Mouse (Mus musculus) gastrocnemius, postnatal 10 days (tissue): ENCODE results near the gene Amz2. TPM values are rescaled to one million over a fixed set of nuclear protein-coding genes. Genes with fewer than 3 reads are reported as not detected.

Experiments
- DNase-seq: peaks from one replicate; pipeline ENCODE4 v3.0.0; 2021; ENCODE audit warnings: mixed read lengths
- total RNA-seq, 2 experiments: library from RNA; stranded (reverse); gene quantifications; 2 replicates each; pipeline ENCODE4 v1.2.3; 2021

Amz2 gene
- total RNA-seq, 2 experiments from 2014 or later, result 48.8 to 49.5 TPM

DNA sequence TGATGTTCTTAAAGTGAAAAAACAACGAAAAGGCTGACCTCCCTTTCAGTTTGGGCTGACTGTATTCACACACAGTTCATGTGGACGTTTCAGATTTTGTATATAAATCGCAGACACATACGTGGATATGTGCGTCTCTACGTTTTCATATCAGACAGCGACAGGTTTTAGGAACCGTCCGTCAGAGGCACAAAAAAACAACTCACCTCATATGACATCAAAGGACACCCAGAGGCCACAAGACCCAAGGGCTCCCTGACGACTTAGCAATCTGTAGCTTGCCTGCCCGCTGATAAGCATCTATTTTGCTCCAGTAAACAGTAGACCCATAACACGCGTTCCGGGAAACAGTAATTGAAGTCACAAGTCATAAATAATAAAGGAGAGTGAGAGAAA, 5.2 kb upstream of the Amz2 start:
- DNase-seq, result no peak

DNA sequence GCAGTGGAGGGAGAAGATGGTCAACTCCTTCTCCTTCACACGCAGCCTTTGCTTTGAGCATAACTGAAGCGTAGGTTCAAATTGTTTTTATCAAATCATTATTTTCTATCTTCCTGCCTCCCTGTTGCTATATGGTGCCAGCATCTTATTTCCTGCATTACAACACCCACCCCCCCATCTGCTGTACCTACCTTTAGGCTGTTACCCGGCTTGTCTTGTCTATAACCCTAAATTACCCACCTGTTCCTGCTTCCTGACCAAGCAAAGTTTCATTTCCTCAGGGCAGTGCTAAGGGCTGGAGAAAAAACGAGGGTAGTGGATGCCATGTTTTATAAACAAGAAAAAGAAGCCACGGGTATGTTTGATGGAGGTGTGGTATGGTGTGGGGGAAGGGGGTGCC, 4.5 kb upstream of the Amz2 start:
- DNase-seq, result no peak

DNA sequence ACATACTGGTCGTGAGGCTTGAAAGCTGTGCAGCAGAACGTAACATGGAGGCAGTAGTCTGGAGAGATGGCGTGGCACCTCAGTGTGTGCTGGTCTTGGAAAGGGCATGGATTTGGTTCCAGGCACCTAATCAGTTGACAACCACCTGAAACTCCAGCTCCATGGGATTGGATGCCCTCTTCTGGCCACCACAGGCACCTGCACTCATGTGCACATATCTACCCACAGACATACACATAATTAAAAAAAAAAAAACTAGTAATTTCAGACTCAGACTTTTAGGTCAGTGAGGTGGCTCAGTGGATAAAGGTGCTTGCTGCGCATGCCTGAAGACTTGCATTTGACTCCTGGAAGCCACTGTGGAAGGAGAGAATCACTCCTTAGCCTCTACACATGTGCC, 3.5 kb upstream of the Amz2 start:
- DNase-seq, result no peak

DNA sequence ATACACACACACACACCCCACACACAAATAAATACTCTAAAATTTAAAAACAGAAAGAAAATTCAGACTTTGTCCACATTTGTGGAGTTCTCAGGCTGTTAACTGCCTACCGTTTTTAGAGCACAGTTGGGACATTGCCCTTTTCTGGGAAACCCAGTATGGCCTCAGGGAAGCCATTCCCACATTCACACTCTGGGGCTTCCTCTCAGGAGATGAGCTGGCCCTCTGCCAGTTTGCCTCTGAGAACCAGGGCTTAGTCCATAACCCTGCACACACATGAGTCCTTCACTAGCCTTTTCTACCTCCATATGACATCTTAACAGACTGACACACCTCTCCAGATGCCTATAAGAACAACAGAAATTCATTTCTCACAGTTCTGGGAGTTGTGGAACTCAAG, 2.5 kb upstream of the Amz2 start:
- peak; percentile 17 for DNase-seq

DNA sequence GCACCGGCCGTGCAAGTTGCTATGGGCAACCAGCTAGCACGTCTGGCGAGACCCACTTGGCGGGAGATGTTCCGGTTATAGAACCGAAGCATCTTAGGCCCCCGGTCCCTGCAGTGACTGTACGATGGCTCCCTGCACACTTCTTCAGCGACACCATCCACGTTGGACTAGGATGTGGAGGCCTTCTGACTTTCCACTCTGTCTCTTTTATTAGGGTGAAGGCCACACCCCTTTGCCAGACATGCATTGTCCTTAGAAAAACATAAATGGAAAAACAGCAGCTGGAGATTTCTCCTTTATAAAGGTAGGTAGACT, 483 bp downstream of the Amz2 start:
- no peak for DNase-seq

DNA sequence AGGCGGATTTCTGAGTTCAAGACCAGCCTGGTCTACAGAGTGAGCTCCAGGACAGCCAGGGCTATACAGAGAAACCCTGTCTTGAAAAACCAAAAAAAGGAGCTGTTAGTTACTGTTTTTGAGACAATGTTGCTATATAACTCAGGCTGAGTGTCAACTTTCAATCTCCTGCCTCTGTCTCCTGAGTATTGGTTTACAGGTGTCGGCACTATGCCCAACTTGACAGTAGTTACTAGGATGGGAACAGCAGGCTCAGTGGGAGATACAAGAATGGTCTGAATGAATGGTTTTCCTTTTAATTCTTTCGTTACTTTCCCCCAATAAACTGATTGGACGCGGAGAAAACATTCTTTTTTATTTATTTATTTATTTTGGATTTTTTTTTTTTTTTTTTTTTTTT, 1.6 kb downstream of the Amz2 start:
- DNase-seq, result no peak

DNA sequence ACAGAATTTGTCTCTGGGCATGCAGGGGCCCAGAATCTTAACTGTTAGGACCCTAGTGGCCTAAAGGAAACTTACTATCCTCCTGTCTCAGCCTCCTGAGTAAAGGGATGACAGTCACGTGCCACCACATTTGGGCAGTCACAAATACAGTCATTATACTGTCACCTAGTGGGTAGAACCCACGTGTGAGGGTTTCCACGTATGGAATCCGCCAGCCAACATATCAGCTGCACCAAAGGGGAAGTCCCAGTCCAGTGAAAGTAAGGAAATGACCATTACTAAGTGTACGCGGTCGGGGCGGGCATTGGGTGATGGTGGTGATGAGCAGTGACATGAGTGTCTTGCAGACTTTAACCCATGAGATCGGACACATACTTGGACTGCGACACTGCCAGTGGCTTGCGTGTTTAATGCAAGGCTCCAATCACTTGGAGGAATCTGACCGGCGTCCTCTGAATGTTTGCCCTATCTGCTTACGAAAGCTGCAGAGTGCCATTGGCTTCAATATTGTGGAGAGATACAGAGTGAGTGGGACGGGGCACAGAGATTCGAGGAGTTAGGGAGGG, 8.6 kb downstream of the Amz2 start:
- DNase-seq, result no peak

DNA sequence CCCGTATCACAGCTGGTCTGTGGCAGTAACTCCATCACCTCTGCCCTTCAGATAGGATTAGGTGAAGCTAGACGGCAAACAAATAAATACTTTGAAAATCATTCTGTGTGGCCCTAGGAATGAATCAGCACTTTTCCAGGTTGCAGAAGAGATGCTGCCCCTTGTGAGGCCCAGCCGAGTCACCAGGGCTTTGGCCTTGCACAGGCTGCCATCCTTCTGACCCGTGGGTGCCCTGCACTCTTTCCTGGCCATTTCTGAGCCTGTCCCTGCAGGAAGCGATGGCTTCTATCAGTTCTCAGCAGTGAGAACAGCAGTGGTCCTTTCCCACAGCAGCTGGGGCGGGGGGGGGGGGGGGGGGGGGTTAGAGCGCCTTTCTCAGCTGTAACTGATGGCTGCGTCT, 11.1 kb downstream of the Amz2 start:
- no peak for DNase-seq

DNA sequence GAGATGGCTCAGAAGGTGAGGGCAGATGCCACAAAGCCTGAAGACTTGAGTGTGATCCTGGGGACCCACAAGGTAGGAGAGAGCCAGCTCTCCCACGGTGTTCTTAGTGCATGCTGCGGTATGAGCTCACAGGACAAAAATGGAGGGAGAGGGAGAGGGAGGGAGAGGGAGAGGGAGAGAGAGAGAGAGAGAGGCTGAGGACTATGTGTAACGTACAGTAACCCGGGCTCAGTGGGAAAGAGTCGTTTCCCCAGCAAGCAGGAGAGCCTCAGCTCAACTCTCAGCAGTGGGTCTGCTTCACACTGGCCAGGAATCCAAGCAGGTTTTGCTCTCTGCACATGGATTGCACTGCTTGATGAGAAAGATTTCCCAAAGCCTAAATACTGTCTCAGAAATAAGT, 13.5 kb downstream of the Amz2 start:
- no peak for DNase-seq

DNA sequence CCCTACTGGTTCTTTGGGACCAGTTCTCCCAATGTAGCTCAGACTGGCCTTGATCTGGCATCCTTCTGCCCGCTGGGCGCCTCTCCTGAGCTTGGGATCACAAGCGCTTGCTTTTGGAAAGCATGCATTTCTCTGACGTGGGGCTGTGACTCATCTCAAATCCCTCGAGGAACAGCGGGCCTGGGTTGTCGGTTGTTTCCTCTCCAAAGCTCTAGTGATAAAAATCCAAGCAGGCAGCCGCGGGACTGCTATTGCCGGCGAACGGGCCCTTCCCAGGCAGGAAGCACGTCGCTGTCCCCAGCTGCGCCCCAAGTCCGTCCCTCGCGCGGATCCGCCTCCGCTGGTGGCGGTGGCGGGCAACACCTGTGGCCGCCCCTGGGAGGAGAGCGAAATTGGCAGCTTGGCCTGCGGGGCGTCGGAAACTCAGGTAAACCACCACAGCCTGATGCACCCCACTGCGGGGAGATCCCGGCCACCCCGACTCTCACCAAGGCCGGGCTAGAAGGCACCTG, 14.1 kb downstream of the Amz2 start:
- DNase-seq, result peak; percentile 72

DNA sequence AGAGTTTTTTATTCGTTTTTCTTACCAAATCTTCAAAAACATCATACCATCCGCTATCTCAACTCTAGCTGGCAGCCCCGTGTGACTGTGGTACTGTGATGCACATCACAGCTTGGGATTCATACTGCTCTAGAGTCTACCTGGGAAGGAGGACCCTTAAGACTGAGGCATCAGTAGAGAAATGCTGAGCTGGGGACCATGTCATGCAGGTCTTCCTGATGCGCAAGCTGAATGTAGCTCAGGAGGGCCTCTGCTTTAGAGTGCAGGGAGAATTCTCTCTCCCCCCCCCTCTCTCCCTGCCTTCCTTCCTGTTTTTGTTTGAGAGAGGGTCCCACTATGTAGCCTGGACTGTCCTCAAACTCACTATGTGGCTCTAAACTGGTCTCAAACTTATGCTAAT, 14.9 kb downstream of the Amz2 start:
- no peak for DNase-seq

DNA sequence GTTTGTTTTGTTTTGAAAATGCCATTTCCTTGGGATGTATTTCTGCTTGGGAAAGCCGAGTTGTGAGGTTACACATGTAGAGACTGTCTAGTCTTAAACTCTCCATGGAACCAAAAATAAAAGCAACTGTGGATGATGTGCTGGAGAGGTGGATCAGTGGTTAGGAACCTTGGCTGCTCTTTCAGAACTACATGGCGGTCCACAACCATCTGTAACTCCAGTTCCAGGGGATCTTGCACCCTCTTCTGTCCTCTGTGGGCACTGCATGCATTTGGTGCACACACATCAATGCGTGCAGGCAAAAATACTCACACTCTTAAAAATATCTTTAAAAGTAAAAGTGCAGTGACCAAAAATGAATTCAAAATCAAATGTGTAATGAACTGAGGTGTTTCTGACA, 15.4 kb downstream of the Amz2 start:
- peak; percentile 21 for DNase-seq

DNA sequence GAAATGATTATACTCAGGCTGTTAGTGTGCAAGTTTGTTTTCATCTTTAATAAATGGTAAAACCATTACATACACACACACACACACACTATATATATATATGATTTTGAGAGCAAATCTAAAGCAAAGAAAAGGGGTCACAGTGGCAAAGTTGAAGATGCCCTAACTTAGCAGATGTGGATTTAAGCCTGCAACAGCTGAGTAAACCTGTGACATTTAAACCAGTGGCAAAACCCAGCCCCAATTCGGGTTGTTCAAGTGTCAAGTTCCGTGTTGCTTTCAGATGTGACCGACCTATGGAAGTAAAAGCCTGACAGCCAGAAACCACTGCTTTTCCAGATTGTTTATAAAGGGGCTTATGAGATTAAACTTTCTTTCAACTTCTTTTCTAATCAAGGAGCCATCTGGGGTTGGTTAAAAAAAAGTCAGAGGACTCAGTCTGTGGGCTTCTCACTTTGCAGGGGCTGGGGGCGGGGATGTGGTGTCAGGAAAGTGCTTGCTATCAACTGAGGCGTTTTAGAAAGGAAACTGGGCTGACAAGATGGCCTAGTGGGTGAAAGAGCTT, 16.5 kb downstream of the Amz2 start:
- DNase-seq, result no peak

DNA sequence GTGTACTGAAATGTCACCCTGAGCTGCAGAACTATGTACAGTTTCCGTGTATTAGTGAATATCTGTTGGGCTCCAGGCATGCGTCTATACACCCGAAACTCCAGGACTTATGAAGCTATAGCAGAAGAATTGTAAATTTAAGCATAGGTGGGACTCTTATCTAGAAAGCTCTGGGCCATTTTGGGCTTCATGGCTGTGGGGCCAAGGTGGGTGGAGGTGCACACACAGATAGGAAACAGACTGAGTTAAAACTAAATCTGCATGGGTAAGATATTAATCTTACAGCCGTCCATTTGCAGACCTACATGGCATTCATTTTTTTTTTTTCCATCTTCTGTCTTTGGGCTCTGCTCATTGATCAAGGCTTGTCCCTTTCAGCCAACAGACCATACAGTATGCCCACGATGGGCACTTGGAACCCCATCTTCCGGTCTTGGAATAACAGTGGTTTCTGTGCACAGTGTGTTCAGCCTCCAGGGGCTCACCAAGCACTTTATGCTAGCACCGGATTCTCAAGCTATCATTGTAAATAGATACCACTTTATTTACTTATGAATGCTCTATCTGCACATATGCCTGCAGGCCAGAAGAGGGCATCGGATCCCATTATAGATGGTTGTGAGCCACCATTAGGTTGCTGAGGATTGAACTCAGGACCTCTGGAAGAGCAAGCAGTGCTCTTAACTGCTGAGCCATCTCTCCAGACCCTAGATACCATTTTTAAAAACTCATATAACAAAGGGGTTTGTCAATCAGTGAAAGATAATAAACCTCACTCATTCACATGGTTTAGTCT, 17.9 kb downstream of the Amz2 start:
- no peak for DNase-seq

DNA sequence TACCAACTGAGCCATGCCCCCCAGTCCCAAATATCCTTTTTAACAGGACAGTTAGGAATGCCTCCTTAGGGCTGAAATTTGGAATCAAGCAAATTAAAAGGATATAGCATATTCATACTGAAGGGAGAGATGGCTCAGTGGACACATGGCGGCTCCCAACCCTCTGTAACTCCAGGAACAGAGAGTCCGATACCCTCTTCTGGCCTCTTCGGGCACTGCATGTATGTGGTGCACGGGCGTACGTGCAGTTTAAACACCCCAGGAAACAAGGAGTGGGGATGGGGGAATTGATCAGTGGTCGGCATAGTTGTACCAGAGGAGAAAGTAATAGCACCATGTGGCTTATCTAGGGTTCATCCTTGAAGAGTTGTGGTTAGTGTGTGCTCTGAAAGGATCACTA, 18.9 kb downstream of the Amz2 start:
- DNase-seq, result peak; percentile 43

DNA sequence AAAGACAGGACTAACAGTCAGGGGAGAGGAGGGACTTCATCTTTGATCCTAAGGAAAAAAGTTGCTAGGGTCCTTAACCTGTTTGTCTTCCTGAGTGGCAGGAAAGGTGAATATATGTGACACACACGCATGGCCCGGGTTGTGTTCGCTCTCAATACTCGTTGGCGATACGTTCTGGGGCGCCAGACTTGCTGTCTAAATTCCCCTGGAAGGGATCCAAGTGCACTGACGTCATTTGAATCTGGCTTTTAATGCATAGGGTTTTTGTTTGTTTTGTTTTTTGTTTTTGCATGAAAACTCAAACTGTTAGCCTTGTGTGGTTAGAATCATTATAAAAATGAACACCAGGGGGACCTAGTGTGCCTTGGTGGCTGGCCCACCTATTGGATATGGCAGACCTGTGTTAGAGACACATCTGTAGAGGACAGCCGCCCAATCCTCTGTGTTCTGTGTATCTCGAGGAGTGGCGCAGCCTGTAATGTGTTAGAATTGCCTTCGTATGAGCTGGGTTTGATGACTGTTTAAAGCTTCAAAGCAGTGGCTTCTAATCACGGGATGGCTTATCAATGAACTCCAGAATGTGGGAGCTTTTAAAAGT, 19.8 kb downstream of the Amz2 start:
- no peak for DNase-seq

DNA sequence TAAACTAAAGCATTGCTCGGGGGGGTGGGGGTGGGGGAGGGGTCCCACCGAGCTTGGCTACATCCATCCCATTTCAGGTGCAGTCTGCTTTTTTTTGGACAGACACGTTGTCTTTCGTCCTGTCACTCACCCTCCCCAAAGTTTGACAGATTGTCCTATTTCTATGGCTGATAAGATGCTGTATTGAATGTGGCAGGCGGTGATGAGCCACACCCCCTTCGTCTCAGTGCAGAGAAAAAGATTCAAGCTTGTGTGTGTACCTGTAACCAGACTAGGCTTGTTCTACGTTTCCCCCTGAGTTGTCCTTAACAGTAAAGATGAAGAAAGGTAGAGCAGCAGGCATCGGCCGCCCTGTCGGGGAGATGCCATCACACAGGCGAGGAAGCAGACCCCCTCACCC, 25.4 kb downstream of the Amz2 start:
- no peak for DNase-seq

DNA sequence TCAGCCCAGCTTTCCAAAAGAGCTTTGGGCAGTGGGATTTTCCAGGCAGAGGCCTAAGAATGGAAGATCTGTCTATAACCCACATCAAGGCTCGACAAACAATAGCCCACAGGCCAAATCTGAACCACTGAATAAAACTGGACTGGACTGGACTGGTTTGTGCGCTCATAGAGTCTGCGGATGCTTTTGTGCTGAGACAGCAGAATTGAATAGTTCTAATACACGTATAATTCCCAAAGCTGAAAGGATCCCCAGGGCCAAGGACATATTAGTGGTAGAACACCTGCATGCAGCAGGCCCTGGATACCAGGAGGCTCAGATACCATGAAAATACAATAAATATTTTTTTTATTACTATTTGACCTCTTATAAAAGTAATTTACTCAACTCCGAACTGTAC, 30.5 kb downstream of the Amz2 start:
- DNase-seq, result no peak

DNA sequence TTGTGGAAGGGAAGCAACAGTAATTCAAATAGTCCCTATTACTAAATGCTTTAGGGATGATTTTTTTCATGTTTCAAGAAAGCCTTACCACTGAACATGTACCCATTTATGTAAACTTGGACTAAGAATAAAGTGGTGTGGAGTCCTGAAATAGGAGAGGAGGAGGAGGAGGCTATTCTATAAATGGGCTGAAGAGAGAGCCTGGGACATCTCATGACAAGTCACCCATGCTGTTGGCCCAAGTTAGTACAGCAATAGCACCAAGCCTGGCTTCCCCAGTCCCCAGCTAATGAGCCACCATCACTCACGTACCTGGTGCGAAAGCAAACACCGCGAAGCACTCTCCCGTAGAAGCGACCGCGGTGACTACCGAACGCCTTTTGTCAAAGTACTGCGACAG, 32.4 kb downstream of the Amz2 start:
- no peak for DNase-seq

DNA sequence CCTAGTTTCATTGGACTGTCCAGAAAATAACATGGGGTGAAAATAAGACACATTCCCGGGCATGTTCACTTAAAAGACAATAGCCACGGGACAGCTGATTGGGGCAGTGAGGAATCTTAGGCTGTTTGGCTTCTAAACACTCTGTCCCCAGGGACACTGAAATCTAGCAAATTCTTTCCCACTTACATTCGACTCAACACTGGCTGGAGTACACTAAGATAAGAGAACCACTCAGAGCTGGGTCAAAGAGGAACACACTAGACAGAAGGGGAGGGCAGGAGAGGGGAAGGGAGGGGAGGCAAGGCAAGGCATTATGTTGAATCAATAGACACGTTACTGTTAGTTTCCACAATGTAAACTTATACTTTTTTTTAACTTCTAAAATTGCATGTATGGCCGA, 34.8 kb downstream of the Amz2 start:
- no peak for DNase-seq

DNA sequence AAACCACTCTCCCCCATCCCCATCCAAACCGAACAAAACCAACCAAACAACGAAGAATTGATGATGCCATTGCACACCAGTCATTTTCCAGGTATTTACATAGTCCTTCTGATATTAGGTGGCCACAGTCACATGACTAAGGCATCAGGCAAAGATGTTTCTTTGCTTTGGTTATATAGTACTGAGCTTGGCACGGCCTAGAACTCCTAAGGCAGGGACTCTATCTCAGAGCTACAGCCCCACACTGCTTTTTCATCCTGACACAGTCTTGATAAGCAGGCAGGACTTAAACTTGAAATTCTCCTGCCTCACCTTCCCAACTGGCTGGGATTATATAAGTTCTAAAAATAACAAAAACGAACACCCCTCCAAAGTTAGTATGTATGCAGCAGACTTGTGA, 39.3 kb downstream of the Amz2 start:
- no peak for DNase-seq

DNA sequence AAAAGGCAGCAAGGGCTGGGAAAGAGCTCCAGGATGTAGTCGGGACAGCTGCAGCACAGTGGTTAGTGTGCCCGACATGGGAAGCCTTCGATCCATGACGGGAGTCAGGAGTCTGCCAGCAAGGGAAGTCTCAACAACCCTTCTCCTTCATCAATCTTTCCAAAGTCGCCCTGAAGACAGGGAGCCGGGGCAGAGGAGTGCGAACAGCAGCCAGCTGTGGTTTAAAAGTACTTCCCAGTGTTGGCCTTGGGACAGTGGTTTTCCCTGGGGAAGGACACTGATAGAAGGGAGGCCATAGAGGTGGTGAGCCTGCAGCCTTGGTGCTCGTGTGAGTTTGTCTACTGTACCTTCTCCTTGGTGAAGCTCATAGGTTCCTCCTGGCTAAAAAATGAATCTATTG, 41.2 kb downstream of the Amz2 start:
- DNase-seq, result no peak

DNA sequence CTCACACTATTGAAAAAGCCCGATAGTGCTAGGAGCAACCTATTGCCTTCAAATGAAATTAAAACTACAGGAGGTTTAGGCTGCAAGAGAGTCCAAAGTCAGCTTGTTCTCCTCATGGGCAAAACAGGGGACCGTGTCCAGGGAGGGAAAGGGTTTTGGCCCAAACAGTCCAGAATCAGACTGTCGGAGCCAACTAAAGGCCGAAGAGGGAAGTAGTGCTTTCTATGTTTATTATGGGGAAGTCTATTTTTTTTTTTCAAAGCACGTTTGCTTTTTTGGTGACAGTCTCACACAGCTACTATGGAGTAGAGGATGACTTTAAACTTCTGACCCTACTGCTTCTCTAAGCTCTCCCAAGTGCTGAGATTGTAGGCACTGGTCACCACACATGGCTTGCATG, 42.4 kb downstream of the Amz2 start:
- no peak for DNase-seq

DNA sequence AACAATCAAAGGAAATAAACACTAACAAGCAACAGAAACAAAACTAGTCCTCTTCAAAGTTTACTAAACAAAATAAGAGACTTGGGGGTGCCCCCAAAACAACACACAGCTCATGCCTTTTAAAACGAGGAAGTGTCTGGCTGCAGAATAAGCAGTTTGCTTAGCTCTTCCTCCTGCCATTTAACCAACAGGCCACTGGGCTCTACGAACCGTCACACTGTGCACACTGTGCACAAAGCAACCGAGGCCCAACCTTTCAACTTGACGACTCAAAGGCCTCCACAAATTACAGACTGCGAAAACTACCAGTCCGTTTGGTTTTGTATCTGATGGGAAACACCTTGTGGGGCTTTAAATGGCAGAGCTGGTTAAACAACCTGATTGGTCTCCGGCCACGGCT, 44.4 kb downstream of the Amz2 start:
- DNase-seq, result no peak
